In the genomic region with DNA sequence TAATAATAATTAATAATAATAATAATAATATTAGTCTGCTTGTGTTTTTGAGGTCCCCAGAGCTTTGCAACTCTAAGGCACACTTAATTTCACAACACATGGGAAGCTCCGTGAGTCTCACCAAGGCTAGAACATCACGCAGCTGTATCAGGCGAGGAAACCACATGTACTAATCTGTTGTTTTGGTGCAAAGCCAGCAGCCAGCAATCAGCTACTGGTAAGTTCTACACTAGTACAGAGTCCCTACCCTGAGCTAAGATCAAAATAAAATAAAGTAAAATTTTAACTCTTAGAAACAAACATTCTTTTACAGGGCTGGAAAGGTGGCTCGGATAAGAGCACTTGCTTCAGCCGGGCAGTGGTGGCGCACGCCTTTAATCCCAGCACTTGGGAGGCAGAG, we compare ENCODE assay signal across 16 mouse cellular contexts.
"Had no signal": no experiment of that assay in that cellular context is flagged by ENCODE, and none has a peak within 500 bp of the region (broad histone marks: within the 10 kb centered on the region; RNA-seq: fewer than 3 reads in every experiment).

No protein-coding gene starts in this region.

- H3K9me3 ChIP-seq: liver, embryonic 13.5 days; midbrain, embryonic 12.5 days; neural tube, embryonic 13.5 days; stomach, embryonic 15.5 days had no signal

- H3K9ac ChIP-seq: liver, embryonic 13.5 days; midbrain, embryonic 12.5 days; neural tube, embryonic 13.5 days; stomach, embryonic 15.5 days had no signal

- H3K36me3 ChIP-seq: liver, embryonic 13.5 days; midbrain, embryonic 12.5 days; neural tube, embryonic 13.5 days; stomach, embryonic 15.5 days had no signal

- H3K4me2 ChIP-seq: liver, embryonic 13.5 days; midbrain, embryonic 12.5 days; neural tube, embryonic 13.5 days; stomach, embryonic 15.5 days had no signal

- H3K4me3 ChIP-seq: left cerebral cortex, adult 2 months; liver, embryonic 13.5 days; midbrain, embryonic 12.5 days; myocyte; neural tube, embryonic 13.5 days; stomach, embryonic 15.5 days had no signal

- H3K4me1 ChIP-seq: liver, embryonic 13.5 days; neural tube, embryonic 13.5 days; stomach, embryonic 15.5 days had no signal

- H3K27me3 ChIP-seq: liver, embryonic 13.5 days; midbrain, embryonic 12.5 days; neural tube, embryonic 13.5 days; stomach, embryonic 15.5 days had no signal

- ATAC-seq: hindbrain, embryonic 16.5 days; midbrain, embryonic 16.5 days had no signal

- H3K27ac ChIP-seq: left cerebral cortex, adult 2 months; liver, embryonic 13.5 days; midbrain, embryonic 12.5 days; neural tube, embryonic 13.5 days; stomach, embryonic 15.5 days had no signal

- DNase-seq: layer of hippocampus, postnatal 36 days; liver, embryonic 13.5 days; lung, adult 2 months; lung, postnatal 14 days; lung, postnatal 4 days; retina, postnatal 1 day; right cerebral cortex, postnatal 25 days; spleen, adult 18-20 months; thymus, postnatal 25 days had no signal
